Mouse (Mus musculus): ENCODE results near the gene Hacd1.

The Hacd1 gene

DNA sequence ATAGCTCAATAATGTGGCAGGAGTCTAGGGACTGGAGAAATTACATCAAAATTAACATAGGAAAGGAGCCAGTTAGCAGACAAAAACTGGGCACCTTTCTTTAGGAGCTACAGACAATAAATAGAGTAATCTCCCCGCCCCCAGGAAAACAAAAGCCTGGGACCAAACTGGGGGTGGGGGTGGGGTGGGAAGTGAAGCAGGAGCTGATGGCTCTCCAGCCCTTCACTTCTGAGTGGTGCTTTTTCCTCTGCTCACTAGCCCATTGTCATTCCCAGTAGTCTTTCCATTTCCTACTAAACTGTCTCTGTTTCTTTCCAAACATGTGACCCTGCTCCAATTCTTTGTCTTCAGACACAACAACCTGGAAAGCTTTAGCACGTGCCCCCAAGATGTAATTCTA, 99.5 kb downstream of the Hacd1 start:
- 45% methylated on average over 2 of the region's 2 CpGs for WGBS

DNA sequence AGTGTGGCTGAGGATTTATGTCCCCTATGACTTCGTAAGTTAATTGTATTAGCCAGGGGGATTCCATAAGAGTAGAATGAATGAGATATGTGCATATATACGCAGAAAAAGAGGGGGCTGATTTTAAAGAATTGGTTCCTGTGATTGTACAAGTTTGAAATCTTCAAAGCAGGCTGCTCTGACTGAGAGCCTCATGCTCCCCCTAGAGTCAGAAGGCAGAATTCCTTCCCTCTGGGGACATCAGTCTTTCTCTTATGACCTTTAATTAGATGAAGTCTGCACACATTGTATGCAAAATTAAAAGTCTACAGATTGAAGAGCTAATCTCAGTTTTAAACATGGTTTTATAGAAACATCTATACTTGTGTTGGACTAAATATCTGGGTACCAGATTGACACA, 117.8 kb downstream of the Hacd1 start:
- 61% methylated on average over 2 of the region's 2 CpGs for WGBS

DNA sequence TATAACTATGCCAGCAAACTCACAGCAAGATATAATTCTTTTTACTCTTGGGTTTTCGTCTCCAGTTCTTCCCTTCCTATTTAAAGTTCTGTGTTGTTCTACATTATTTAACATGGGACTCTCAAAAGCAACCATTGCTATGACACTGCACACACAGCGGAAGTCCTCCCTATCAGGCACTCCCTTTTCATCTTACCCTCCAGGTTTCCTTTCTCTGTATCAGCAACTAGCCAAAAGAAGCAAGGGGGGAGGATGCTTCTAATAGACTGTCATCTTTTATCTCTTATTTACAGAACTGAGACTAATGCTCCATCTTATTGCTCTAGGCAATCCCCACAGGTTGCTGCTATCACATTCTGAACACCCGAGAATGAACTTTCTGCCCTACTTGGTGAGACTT, 120.6 kb downstream of the Hacd1 start:
- WGBS = 79% methylated on average over 3 of the region's 3 CpGs

DNA sequence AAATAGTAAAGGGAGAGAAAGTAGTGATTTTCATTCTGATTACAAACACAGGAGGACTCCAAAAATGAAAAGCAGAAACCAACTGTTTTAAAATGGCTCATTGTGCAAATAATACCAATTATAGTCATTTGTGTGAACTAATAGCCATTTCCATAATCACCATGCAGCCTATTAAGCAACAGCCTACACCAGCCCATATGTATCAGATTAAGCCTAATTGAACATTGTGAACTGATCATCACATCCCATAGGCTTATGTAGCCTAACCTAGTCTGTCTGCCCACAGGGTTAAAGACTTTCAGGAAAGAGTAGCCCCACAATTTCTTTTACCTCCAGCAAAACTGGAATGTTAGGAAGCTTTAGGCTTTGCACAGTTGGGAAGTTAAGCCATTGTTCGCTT, 125.2 kb downstream of the Hacd1 start:
- 97% methylated on average over 1 of the region's 1 CpGs for WGBS

DNA sequence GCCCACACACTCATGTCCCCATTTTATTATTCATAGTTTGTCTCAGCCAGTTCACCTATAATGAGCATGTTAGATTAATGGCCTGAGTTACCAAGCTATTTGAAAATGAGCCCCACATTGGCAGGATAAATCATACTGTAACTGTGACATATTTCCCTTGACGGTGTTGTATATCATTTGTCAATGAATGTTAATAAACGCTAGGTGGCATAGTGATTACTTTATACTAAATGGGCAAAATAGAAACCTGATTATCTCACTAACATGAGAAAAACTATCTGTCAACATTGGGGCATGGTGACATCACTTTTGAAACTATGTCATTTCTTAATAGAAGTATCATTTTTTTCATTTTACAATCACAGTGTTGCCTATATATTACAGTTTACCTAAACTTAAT, 198.5 kb downstream of the Hacd1 start:
- WGBS = 67% methylated on average over 2 of the region's 2 CpGs

DNA sequence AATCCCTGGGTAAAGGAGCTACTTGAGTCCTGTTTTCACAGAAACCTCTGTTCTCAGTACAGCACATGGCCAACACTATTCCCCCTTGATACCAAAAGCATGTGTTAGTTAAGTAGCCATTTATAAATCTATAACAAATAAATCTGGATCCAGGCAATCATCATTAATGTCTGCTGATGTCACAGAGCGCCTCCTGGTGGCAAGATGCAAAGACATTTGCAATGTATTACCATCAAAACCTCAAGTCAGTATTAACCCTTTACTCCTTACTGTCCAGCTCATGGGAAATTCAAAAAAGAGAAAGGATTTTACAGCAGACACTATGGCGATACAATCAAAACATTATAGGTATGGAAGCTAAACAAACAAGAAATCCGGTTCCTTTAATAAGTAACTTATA, 200.4 kb downstream of the Hacd1 start:
- WGBS = 74% methylated on average over 3 of the region's 3 CpGs

DNA sequence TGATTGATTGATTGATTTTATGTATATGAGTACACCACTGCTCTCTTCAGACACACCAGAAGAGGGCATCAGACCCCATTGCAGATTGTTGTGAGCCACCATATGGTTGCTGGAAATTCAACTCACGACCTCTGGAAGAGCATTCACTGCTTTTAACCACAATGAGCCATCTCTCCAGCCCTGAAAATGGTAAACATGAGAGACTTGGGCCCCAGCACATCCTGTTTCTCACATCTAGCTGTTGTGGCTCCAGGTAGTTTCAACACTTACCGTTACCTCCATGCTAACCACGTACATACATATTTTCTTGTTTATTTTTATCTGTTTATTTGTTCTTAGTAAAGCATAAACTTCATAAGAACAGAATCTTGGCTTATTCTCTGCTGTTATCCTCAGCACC, 219.6 kb downstream of the Hacd1 start:
- whole genome bisulfite sequencing = 83% methylated on average over 3 of the region's 3 CpGs

DNA sequence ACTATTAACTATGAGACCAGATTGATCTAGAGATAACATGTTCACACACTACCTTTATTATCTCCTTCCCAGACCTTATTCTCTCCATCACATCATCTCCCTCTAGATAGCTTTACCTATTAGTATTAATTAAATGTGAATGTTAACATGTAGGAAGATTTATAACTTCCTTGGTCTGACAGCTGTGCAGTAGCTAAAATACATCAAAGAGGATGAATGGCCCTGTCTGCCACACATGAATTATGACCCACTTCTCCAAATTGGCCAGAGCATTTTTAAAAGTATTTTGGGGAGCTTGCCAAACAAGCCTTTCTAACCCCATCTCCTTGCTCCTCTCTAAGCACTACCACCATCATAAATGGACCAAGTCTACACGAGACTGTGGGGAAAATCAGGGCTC, 220.9 kb downstream of the Hacd1 start:
- WGBS = 53% methylated on average over 1 of the region's 1 CpGs

DNA sequence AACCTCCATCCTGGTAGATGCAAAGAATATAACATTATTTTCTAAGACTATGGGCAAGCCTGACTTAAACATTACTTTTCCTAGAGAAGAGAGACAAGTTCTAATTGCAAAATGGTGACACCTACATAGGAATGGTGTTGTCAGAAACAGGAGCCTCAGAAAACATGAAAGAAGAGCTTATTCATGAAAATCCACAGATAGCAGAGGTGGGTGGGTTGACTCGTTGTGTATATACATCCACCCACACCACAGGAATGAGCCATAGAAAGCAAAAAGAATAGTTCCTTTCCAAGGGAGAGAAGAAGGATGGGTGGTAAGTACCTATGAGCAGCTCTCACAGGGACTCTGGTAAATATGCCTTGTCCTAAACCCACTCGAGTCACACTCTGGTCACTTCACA, 239.3 kb downstream of the Hacd1 start:
- 65% methylated on average over 2 of the region's 2 CpGs for WGBS

DNA sequence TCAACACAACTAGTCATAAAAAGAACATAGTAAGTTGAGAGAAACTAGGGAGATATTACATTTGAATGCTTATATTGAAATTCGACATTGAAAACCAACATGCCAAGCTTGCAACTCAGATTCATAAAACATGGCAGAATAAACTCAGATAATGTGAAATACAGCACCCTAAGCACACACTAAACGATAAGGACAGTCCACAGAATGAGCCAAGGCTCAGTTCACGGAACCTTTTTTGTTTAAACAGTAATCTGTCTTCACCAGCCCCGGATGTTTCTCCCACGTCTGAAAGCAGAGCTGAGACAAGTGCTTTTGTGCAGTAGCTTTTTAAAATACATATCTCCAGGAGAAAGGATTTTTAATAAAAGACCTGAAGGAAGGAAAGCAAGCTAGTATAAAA, 247.3 kb downstream of the Hacd1 start:
- 55% methylated on average over 5 of the region's 5 CpGs for WGBS

DNA sequence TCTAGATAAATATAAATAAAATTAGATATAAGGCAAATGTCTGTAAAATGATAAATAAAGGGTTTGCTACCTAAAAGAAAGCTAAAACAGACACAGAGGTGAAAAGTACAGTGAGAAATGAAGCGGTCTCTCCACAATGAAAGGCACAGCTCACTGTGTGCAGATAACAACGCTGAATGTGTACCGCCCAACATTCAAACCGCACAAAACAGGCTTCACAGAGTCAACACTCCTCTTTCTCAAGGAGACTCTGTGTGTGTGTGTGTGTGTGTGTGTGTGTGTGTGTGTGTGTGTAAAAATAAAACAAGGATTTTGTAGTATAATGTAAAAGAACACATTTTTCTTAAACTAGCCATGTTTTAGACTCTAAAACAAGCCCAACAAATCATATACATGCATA, 247.9 kb downstream of the Hacd1 start:
- 85% methylated on average over 4 of the region's 4 CpGs for whole genome bisulfite sequencing

DNA sequence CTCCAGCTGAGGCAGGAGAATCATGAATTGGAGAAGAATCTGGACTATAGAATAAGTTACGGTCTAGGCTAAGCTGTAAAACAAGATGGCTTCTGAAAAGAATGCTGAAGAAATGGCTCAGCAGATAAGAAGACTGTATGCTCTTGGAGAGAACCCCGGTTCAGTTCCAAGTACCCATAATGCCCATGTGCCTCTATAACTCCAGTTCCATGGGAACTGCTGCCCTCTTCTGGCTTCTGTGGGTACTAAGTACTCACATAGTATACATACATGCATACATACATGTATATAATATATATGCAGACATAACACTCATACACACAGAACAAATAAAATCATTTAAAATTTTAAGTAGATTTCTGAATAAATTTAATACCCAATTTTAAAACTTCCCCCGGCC, 249.8 kb downstream of the Hacd1 start:
- 91% methylated on average over 3 of the region's 3 CpGs for WGBS

DNA sequence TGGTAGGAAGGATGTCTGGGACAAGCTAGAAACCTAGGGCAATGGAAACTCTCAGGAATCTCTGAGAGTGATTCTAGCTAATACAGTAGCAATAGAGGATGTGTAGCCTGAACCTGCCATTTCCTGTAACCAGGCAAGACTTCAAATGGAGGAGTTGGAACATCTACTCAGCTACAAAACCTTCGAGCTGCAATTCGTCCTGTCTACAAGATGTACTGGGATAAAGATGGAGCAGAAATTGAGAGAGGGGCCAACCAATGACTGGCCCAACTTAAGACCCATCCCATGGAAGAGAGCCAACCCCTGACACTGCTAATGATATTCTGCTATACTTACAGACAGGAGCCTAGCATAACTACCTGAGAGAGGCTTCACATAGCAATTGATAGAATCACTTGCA, 255.3 kb downstream of the Hacd1 start:
- WGBS = 91% methylated on average over 2 of the region's 2 CpGs
